Mouse (Mus musculus): ENCODE results near the gene P3h3. TPM values are rescaled to one million over a fixed set of nuclear protein-coding genes. Genes with fewer than 3 reads are reported as not detected.

The P3h3 gene
- total RNA-seq, 4 experiments from 2014 or later: 32.2 to 51.8 (median 36.4) TPM

GRCm38 (mm10) chr6:124865766-124866362, 8.3 kb upstream of the P3h3 start:
- DNase-seq (ENCODE audit: low spot score in 2 of 2): no peak

GRCm38 (mm10) chr6:124863658-124864298, 6.2 kb upstream of the P3h3 start, which contains the start of gene Gpr162:
Gene Gpr162, minus strand, starts transcription at chr6:124863983.
- peak; percentile 71 to 74 for DNase-seq (ENCODE audit: low spot score in 2 of 2)

- DNase-seq (ENCODE audit: low spot score in 2 of 2): no peak
Observed at GRCm38 (mm10) chr6:124863125-124863657, 5.6 kb upstream of the P3h3 start.

- DNase-seq (ENCODE audit: low spot score in 2 of 2): no peak
Observed at GRCm38 (mm10) chr6:124862406-124863124, 5.0 kb upstream of the P3h3 start.

- DNase-seq (ENCODE audit: low spot score in 2 of 2): no peak
Observed at GRCm38 (mm10) chr6:124861802-124862201, 4.2 kb upstream of the P3h3 start.

GRCm38 (mm10) chr6:124861266-124861665, 3.7 kb upstream of the P3h3 start:
- no peak for DNase-seq (ENCODE audit: low spot score in 2 of 2)

GRCm38 (mm10) chr6:124860511-124860910, 3.0 kb upstream of the P3h3 start:
- DNase-seq (ENCODE audit: low spot score in 2 of 2): no peak

- peak; percentile 84 to 89 for DNase-seq (ENCODE audit: low spot score in 2 of 2)
Observed at GRCm38 (mm10) chr6:124859725-124860124, 2.2 kb upstream of the P3h3 start.

GRCm38 (mm10) chr6:124858561-124859318, 1.2 kb upstream of the P3h3 start:
- no peak for DNase-seq (ENCODE audit: low spot score in 2 of 2)

GRCm38 (mm10) chr6:124857840-124858530, 433 bp upstream of the P3h3 start:
- no peak for DNase-seq (ENCODE audit: low spot score in 2 of 2)

GRCm38 (mm10) chr6:124856321-124856720, 1.2 kb downstream of the P3h3 start:
- peak in 1 of 2 experiments; percentile 43 for DNase-seq (ENCODE audit: low spot score in 2 of 2)

GRCm38 (mm10) chr6:124854647-124855046, 2.9 kb downstream of the P3h3 start:
- DNase-seq (ENCODE audit: low spot score in 2 of 2): no peak

GRCm38 (mm10) chr6:124850535-124850934, 7.0 kb downstream of the P3h3 start:
- DNase-seq (ENCODE audit: low spot score in 2 of 2): no peak

- DNase-seq (ENCODE audit: low spot score in 2 of 2): peak; percentile 84 to 95
Observed at GRCm38 (mm10) chr6:124847305-124847704, 10.2 kb downstream of the P3h3 start.

- DNase-seq (ENCODE audit: low spot score in 2 of 2): no peak
Observed at GRCm38 (mm10) chr6:124840241-124841167, 17.0 kb downstream of the P3h3 start, which contains the start of gene Gnb3. Gene Gnb3, minus strand, starts transcription at chr6:124840275.

- no peak for DNase-seq (ENCODE audit: low spot score in 2 of 2)
Observed at GRCm38 (mm10) chr6:124839805-124840204, 17.7 kb downstream of the P3h3 start.

GRCm38 (mm10) chr6:124836411-124836810, 21.1 kb downstream of the P3h3 start:
- no peak for DNase-seq (ENCODE audit: low spot score in 2 of 2)

GRCm38 (mm10) chr6:124835531-124835930, 22.0 kb downstream of the P3h3 start:
- DNase-seq (ENCODE audit: low spot score in 2 of 2): no peak

GRCm38 (mm10) chr6:124834512-124835081, 23.0 kb downstream of the P3h3 start:
- DNase-seq (ENCODE audit: low spot score in 2 of 2): no peak
